Mouse (Mus musculus) limb, embryonic 14.5 days (tissue): ENCODE measurements around the gene Tead2. TPM values are rescaled to one million over a fixed set of nuclear protein-coding genes. Genes with fewer than 3 reads are reported as not detected.

Experiments used
- ATAC-seq: fragments of 200-750 bp; cut with Nextera tagmentation; 2 replicates; pipeline ENCODE4 v1.8.0; 2017; ENCODE audit warnings: low read depth, moderate number of reproducible peaks, moderate TSS enrichment; ENCODE audit not compliant: low FRiP score
- DNase-seq: peaks from one replicate; pipeline ENCODE4 v3.0.0-alpha.2; 2015; ENCODE audit warnings: low spot score
- H3K27ac ChIP-seq: fragments of 300-500 bp; sonication (generic); replicated peaks from 2 replicates; pipeline ENCODE4 v1.5.1; 2014; ENCODE audit warnings: low read depth, mild to moderate bottlenecking, low read length, moderate library complexity, mixed read lengths
- H3K27me3 ChIP-seq: fragments of 300-500 bp; sonication (generic); 2 replicates; pipeline ENCODE4 v1.6.1; 2014; ENCODE audit warnings: low read length, mixed read lengths; ENCODE audit not compliant: control insufficient read depth, insufficient read depth
- H3K36me3 ChIP-seq: fragments of 300-500 bp; sonication (generic); 2 replicates; pipeline ENCODE4 v1.6.1; 2014; ENCODE audit warnings: mild to moderate bottlenecking, low read length, moderate library complexity, mixed read lengths; ENCODE audit not compliant: control insufficient read depth, insufficient read depth
- H3K4me1 ChIP-seq: fragments of 300-500 bp; sonication (generic); 2 replicates; pipeline ENCODE4 v1.6.1; 2014; ENCODE audit warnings: antibody characterized with exemption, low read length, mixed read lengths; ENCODE audit not compliant: control insufficient read depth, insufficient read depth
- H3K4me2 ChIP-seq: fragments of 300-500 bp; sonication (generic); replicated peaks from 2 replicates; pipeline ENCODE4 v1.6.1; 2014; ENCODE audit warnings: low read depth, mild to moderate bottlenecking, low read length, moderate library complexity; ENCODE audit not compliant: severe bottlenecking
- H3K4me3 ChIP-seq: fragments of 300-500 bp; sonication (generic); replicated peaks from 2 replicates; pipeline ENCODE4 v1.5.1; 2014; ENCODE audit warnings: low read length
- H3K9ac ChIP-seq: fragments of 300-500 bp; sonication (generic); 2 replicates; pipeline ENCODE4 v1.6.1; 2014; ENCODE audit warnings: mild to moderate bottlenecking, low read depth, low read length, moderate library complexity; ENCODE audit not compliant: severe bottlenecking
- H3K9me3 ChIP-seq: fragments of 300-500 bp; sonication (generic); 2 replicates; pipeline ENCODE4 v1.6.1; 2016; ENCODE audit warnings: low read length; ENCODE audit not compliant: control insufficient read depth
- POLR2A ChIP-seq: fragments of 200-500 bp; IDR thresholded peaks from 2 replicates; pipeline ENCODE4 v1.8.0; 2012; ENCODE audit warnings: inconsistent platforms, mild to moderate bottlenecking, moderate library complexity, borderline replicate concordance; ENCODE audit not compliant: insufficient read depth, insufficient read length; ENCODE audit errors: extremely low read depth
- WGBS: fragments of 180-500 bp; shearing (Covaris S2); extraction: QIAGEN DNeasy Blood & Tissue Kit; methylation state at CpG from one replicate; pipeline ENCODE4 v1.1.7; 2014; 5-methylcytosine and 5-hydroxymethylcytosine counted together
- polyA plus RNA-seq, 2 experiments: library from polyadenylated mRNA; depleted of rRNA in 1 of 2; stranded (reverse) in 1 of 2; unstranded in 1 of 2; fragments of >200 nt; fragmentation: Nextera tagmentation in 1 of 2; extraction: Ambion mirVana in 1 of 2; gene quantifications; 2 replicates each; pipeline versions ENCODE4 v1.2.1 to v1.2.3; 2012 to 2014

Gene Tead2
- polyA plus RNA-seq, 2 experiments = 143 to 450 TPM

GRCm38 (mm10) chr7:45182606-45183005 is 32.9 kb upstream of the Tead2 start:
- 20% methylated on average over 11 of the region's 11 CpGs for WGBS
- no peaks in the 10 kb centered on the region for H3K4me1 ChIP-seq
- no peaks in the 10 kb centered on the region for H3K36me3 ChIP-seq
- H3K4me2 ChIP-seq = peak overlapping the region; percentile 40
- no peak overlapping the region for H3K9ac ChIP-seq
- DNase-seq (no peak), ATAC-seq (peak; percentile 7; the same call in 1 of the 2 replicates)
- peak overlapping the region; percentile 10 for H3K4me3 ChIP-seq
- H3K9me3 ChIP-seq = no peaks in the 10 kb centered on the region
- peaks cover 64% of the 10 kb centered on the region for H3K27me3 ChIP-seq
- TF ChIP-seq POLR2A = no peak
- no peak overlapping the region for H3K27ac ChIP-seq

DNA sequence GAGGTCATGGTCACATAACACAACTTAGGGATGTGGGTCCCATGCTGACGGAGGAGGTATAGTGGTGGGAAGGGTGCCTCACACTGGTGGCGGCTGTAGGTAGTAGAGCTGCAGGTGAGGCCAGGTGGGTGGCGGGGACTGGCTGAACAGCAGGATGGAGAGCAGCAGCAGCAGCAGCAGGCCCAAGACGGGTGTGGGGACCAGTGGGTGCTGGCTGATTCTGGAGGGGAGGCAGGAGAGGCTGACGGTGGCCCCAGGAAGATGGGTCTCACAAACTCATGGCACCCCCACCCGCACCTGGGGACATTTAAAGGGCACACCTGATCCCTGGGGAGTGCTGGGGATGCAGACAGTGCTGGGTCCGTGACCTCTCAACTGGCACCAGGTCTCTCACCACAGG is 31.9 kb upstream of the Tead2 start:
- Histone ChIP-seq H3K36me3 (no peaks in the 10 kb centered on the region), H3K4me1 (no peaks in the 10 kb centered on the region), H3K27me3 (peaks cover 53% of the 10 kb centered on the region), H3K9ac (no peak overlapping the region), H3K4me3 (no peak overlapping the region), H3K4me2 (no peak overlapping the region), H3K9me3 (no peaks in the 10 kb centered on the region), H3K27ac (no peak overlapping the region)
- DNase-seq = no peak
- ATAC-seq = no peak
- 69% methylated on average over 5 of the region's 7 CpGs for WGBS
- TF ChIP-seq POLR2A = no peak

DNA sequence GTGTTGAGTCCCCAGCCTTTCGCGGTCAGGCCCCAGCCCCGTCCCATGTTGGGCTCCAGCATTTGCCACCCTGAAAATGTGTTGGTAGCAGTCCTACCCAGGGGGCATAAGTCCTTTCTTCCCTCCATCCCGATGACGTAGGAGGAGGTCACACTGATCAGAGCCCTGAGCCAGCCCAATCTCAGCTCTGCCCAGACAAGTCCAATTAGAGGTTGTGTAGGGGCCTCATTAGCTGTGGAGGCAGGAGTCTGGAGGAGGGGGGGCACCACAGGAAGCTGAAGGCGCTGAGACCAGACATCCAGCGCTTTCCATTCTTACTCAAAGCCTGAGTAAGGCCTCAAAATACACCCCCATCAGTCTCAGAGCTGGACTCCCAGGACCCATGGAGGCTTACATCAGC is 29.6 kb upstream of the Tead2 start:
- peaks cover 33% of the 10 kb centered on the region for H3K27me3 ChIP-seq
- TF ChIP-seq POLR2A = no peak
- ATAC-seq (no peak), DNase-seq (no peak)
- no peaks in the 10 kb centered on the region for H3K9me3 ChIP-seq
- no peak overlapping the region for H3K4me3 ChIP-seq
- H3K9ac ChIP-seq = no peak overlapping the region
- no peaks in the 10 kb centered on the region for H3K4me1 ChIP-seq
- no peak overlapping the region for H3K4me2 ChIP-seq
- WGBS = 48% methylated on average over 7 of the region's 7 CpGs
- no peak overlapping the region for H3K27ac ChIP-seq
- no peaks in the 10 kb centered on the region for H3K36me3 ChIP-seq

DNA sequence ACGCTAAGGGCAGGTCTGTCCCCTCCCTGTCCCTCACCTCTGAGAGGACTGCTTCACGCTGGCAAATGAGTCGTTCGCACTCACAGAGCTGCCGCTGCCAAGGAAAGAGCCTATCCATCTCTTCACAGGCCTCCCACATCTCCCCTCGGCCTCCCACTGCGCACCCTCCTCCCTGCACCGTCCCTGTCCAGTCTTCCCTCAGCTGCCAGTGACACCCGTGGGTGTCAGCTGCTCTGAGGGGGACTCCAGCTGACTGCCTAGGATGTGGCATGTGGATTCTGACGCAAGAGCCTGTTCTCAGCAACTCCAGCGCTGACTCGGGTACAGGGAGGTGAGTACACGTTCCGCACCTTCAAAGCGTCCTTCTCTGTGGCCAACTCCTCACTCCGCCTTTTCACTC is 26.0 kb upstream of the Tead2 start:
- H3K4me1 ChIP-seq = peaks cover 4% of the 10 kb centered on the region
- no peaks in the 10 kb centered on the region for H3K36me3 ChIP-seq
- no peak overlapping the region for H3K9ac ChIP-seq
- ATAC-seq (no peak), DNase-seq (no peak)
- H3K4me3 ChIP-seq = no peak overlapping the region
- no peak overlapping the region for H3K4me2 ChIP-seq
- no peaks in the 10 kb centered on the region for H3K9me3 ChIP-seq
- WGBS = 60% methylated on average over 16 of the region's 16 CpGs
- no peaks in the 10 kb centered on the region for H3K27me3 ChIP-seq
- no peak overlapping the region for H3K27ac ChIP-seq
- TF ChIP-seq POLR2A = no peak

DNA sequence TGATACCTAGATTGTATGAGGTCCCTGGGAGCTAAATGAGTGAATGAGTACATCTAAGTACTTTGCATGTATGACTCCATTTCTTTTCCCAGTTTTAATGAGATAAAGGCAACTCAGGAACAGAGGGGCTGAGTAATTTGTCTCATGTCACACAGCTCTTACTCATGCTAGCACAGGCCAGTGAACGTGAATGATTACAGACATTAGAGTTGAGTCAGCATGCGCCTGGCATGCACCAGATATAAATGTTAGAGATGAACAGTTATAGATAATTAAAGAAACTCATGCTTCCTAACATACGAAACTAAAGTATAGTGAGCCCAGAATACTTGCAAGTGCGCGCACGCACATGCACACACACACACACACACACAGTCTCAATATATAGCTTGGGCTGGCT is 25.4 kb upstream of the Tead2 start:
- no peak overlapping the region for H3K9ac ChIP-seq
- TF ChIP-seq POLR2A = no peak
- no peak overlapping the region for H3K4me2 ChIP-seq
- no peaks in the 10 kb centered on the region for H3K36me3 ChIP-seq
- H3K27ac ChIP-seq = no peak overlapping the region
- no peaks in the 10 kb centered on the region for H3K9me3 ChIP-seq
- peaks cover 4% of the 10 kb centered on the region for H3K4me1 ChIP-seq
- DNase-seq = no peak
- ATAC-seq = no peak
- no peak overlapping the region for H3K4me3 ChIP-seq
- H3K27me3 ChIP-seq = no peaks in the 10 kb centered on the region
- 91% methylated on average over 6 of the region's 6 CpGs for WGBS

- no peak for ATAC-seq
Measured at GRCm38 (mm10) chr7:45191161-45191560, 24.4 kb upstream of the Tead2 start.

More at GRCm38 (mm10) chr7:45191161-45191560, 24.4 kb upstream of the Tead2 start:
- TF ChIP-seq POLR2A = no peak
- Histone ChIP-seq H3K36me3 (no peaks in the 10 kb centered on the region), H3K27ac (no peak overlapping the region), H3K4me3 (no peak overlapping the region), H3K27me3 (no peaks in the 10 kb centered on the region), H3K4me1 (peaks cover 4% of the 10 kb centered on the region), H3K9ac (no peak overlapping the region), H3K4me2 (no peak overlapping the region), H3K9me3 (no peaks in the 10 kb centered on the region)
- 64% methylated on average over 2 of the region's 2 CpGs for WGBS
- DNase-seq = no peak
